Mouse (Mus musculus) WW6 (cell line): Measurements from ENCODE around the gene Ncs1.

Source experiments
- DNase-seq: peaks from one replicate; pipeline ENCODE4 v3.0.0-alpha.2; 2013; ENCODE audit warnings: low read depth, low spot score

The Ncs1 gene

GRCm38 (mm10) chr2:31245491-31246141, at the start of gene Ncs1:
TSS of gene Ncs1 (plus strand) at chr2:31245823.
- no peak for DNase-seq

- no peak for DNase-seq
Measured at GRCm38 (mm10) chr2:31198621-31199020, 47.0 kb upstream of the Ncs1 start.

DNA sequence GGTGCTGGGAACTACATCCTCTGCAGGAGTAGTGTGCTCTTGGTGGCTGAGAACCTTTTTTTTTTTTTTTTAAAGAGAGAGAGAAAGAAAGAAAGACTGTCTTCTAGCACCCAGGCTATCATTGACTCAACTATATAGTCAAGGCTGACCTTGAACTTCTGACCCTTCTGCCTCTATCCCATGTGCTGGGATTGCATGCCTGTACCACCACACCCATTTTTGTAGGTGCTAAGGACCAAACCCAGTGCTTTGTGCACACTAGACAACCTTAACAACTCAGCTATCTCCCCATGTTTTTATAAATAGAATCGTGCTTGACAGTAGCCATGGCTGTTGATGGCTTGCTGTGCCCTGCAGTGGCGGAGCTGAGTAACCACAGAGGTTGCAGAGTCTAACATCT, 45.6 kb upstream of the Ncs1 start:
- DNase-seq, result no peak

DNA sequence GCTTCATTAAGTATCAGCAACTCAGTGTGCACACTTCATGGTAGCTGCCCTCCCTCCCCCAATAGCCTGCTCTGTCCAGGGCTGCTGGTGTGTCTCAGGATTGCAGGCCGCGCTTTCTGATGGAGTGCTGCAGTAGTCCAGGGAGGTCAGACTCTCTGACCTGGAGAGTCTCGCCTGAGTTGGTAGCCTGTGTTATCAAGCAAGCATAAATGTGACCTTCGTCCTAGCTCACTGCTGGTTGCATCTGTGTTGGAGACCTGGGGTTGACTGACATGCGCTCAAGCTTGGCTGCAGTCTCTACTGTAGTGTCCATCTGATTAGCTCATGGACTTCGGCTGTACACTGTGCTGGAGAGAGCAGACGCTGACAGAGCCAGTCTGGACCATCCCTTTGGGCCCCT, 43.8 kb upstream of the Ncs1 start:
- no peak for DNase-seq

DNA sequence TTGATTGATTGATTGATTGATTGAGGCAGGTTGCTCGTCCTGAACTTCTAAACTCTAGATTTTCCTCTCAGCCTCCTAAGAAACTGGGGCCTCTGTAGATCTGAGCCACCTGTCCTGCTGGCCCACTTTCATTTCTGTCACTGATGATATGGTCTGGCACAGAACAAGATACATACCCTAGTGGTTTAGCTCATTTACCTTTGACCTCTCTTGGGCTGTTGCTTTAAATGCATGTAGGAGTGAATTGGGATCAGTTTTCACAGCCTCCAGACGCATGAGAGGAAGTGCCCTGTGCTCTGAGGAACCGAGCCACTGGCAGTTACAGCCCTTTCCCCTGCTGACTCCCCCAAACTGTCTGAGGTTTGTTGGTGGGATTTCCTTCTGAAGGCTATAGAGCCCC, 43.3 kb upstream of the Ncs1 start:
- DNase-seq, result no peak

- DNase-seq, result no peak
Measured at GRCm38 (mm10) chr2:31202956-31203355, 42.7 kb upstream of the Ncs1 start.

- no peak for DNase-seq
Measured at GRCm38 (mm10) chr2:31204677-31205076, 40.9 kb upstream of the Ncs1 start.

DNA sequence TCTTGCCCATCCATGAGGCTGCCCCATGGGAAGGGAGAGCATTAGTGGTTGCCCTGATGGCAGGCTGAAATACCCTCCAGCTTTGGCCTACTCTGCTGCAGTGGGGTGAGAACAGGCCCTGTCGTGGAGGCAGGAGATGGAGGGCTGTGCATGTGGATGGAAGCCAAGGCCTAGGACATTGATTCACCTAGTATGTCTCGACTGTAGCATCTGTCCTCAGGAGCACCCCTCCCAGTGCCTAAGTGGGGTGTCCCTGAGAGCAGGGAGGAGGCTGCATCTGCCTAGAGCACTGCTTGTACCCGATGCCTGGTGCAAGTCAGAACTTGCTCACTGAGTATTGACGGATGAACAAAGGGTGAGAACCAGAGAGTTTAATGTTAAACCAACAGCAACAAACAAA, 39.4 kb upstream of the Ncs1 start:
- DNase-seq, result no peak

- no peak for DNase-seq
Measured at GRCm38 (mm10) chr2:31206882-31207281, 38.7 kb upstream of the Ncs1 start.

DNA sequence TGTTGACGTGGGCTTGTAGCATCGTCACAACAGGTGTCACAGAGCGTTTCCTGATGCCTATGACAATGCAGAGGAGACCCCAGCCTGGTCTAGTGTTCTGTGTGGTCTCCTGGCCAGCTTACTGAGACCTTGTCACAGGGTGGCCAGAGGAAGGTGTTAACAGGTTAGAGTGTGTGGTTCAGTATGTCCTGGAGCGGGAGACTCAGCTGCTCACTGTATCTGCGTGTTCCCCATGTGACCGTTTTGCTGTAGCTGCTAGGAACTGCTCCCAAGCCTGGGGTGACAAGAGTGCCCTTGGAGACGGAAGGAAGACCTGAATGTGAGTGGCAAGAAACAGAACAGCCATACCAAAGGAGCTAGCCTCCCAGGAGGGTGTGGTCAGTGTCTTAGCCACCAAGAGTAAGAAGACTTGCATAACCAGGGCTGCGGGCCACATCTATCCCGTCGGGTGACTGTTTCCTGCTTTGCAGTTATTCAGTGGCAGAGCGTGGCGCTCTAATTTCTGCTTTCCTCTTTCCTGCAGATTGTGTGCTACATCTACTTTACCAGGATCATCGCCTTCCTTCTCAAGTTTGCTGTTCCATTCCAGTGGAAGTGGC, 37.0 kb upstream of the Ncs1 start:
- no peak for DNase-seq

- no peak for DNase-seq
Measured at GRCm38 (mm10) chr2:31209525-31209924, 36.1 kb upstream of the Ncs1 start.

DNA sequence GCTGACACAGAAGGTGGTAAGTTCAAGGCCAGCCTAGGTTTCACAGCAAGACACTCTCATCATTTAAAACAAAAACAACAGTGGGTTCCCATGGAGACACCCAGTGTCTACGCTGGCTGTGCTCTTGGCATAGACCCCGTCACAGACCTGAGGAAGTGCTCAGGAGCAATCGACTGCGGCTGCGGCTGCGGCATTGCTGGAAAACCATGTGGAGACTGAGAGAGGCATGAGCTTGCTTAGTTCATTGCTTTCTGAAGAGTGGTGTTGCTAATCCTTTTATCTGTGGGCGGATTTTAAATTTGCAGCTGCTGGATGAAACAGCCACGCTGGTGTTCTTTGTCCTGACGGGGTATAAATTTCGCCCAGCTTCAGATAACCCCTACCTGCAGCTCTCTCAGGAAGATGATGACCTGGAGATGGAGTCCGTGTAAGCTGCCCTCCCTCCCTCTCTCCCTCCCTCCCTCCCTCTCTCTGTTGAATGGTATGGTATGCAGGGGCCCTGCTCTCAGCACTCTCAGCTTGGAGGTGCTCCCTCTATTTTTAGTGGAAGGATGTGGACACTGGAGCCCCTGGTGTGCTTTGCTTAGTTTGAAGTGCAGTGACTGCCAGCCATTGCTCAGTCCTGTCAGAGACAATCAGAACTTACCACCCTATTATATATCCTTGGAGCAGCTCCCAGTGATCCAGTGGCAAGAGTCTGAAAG, 35.3 kb upstream of the Ncs1 start:
- DNase-seq, result no peak

GRCm38 (mm10) chr2:31211204-31211603, 34.4 kb upstream of the Ncs1 start:
- no peak for DNase-seq

DNA sequence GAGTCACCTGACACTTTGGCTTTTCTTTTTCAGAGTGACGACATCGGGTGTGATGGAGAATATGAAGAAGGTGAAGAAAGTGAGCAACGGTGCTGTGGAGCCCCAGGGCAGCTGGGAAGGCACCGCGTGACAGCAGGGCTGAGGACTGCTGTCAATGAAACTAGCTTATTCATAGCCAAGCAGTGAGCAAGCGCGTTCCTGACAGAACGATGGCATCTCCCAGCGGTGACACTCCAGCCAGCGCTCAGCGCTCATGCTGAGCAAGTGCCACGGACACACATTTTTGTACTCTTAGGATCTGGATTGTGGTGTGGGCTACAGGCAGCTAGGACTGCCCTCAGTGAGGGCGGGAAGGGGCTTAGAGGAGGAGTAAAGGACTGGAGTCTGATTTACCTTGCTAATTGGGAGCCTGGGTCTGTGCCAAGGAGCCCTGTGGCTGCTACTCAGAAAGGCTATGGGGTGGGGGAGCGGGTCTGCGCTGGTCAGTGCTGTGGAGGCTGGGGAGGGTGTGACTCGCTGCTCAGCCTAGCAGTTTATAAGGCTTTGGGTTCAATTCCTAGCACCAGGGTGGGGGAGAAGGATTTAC, 31.3 kb upstream of the Ncs1 start:
- DNase-seq, result no peak

- no peak for DNase-seq
Measured at GRCm38 (mm10) chr2:31218611-31219010, 27.0 kb upstream of the Ncs1 start.

DNA sequence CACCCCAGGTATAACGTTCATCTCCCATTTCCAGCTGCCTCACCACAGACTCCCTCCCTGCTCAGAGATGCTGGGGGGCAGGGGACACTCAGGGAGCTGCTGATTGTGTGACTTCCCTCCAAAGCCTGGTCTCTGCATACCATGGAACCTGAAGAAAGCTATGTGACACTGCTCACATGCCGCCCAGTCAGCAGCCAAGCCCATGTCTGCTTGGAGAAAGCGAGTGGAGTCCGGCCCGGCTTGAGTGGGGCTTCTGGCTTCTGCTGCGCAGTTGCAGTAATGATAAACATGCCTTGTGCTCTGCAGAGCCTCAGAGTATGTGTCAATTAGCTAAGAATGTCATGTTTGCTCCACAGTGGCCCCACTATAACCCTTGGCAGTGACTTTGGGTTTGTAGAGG, 26.2 kb upstream of the Ncs1 start:
- no peak for DNase-seq

GRCm38 (mm10) chr2:31220844-31221243, 24.8 kb upstream of the Ncs1 start:
- no peak for DNase-seq

GRCm38 (mm10) chr2:31221582-31221981, 24.0 kb upstream of the Ncs1 start:
- no peak for DNase-seq

DNA sequence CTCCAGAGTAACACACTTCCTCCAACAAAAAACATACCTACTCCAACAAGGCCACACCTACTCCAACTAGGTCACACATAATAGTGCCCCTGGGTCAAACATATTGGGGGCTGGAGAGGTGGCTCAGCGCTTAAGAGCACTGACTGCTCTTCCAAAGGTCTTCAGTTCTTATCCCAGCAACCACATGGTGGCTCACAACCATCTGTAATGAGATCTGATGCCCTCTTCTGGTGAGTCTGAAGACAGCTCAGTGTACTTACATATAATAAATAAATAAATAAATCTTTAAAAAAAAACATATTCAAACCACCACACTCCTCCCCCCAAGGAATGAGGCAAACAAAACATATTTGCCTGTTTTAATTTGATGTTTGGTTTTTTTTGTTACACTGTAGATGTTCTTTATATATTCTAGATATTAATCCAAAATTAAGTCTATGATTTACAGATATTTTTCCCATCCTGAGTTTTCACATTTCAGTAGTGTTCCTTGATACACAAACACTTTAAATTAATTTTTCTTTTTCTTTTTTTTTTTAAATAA, 16.8 kb upstream of the Ncs1 start:
- DNase-seq, result no peak

DNA sequence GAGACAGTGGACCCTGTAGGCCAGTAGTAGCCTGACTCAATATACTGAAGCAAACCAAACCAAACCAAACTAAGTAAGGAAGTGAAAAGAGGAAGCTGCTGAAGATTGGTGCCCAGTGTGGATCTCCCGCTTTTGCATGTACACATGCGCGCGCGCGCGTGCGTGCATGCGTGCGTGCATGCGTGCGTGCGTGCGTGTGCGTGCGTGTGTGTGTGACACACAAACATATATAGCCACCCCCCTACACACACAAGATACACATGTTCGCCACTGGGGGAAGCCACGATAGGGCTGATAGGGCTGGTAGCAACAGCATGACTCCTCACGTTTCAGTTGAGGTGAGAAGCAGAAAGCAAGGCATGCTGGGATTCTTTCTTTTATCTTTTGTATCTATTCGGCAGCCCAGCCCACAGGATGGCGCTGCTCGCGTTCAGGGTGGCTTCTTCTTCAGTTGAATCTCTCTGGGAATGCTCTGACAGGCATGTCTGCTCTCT, 6.4 kb upstream of the Ncs1 start:
- peak; percentile 80 for DNase-seq

GRCm38 (mm10) chr2:31239833-31240232, 5.8 kb upstream of the Ncs1 start:
- no peak for DNase-seq

DNA sequence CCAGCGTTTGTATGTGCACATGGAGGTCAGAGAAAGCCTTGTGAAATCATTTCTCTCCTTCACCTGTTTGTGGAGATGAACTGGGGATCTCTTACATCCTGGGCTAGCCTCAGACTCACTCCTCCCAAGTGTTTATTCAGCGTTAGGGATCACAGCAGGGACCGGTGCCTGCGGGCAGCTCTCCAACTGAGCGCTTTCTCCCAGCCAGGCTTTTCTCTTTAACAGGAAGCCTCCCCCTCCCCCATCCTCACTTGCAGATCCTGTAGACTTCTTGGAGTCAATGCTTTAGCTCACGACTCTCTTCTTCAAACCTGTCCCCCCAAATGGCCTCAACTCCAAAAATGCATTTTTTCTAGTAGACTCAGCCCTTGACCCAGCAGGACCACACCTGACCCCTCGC, 4.0 kb upstream of the Ncs1 start:
- DNase-seq, result no peak
